Mouse (Mus musculus): ENCODE results near the gene Sms. TPM values are rescaled to one million over a fixed set of nuclear protein-coding genes. Genes with fewer than 3 reads are reported as not detected.

Sms gene
- polyA plus RNA-seq, 1 experiment from 2014 or later: 75.2 TPM

GRCm38 (mm10) chrX:157415212-157415611 lies 76.9 kb downstream of the Sms start, which contains the start of gene Phex:
TSS of gene Phex (minus strand) at chrX:157415312.
- no peaks in the 10 kb centered on the region for H3K36me3 ChIP-seq
- H3K27me3 ChIP-seq (ENCODE audit: low read depth, poor library complexity, severe bottlenecking): peaks cover 23% of the 10 kb centered on the region; the same call in 1 of the 2 replicates
- WGBS: 68% methylated on average over 5 of the region's 5 CpGs
- no peaks in the 10 kb centered on the region for H3K4me1 ChIP-seq
- no peaks in the 10 kb centered on the region for H3K9me3 ChIP-seq (replicated peaks)
- no peak within 1 kb of the TSS for H3K27ac ChIP-seq
- H3K4me3 ChIP-seq: no peak within 1 kb of the TSS
- no peak for DNase-seq (ENCODE audit: low spot score)

- Histone ChIP-seq H3K27me3 (ENCODE audit: low read depth, poor library complexity, severe bottlenecking) (peaks cover 45% of the 10 kb centered on the region), H3K36me3 (no peaks in the 10 kb centered on the region), H3K4me1 (no peaks in the 10 kb centered on the region), H3K4me3 (no peak overlapping the region), H3K27ac (no peak overlapping the region), H3K9me3 (replicated peaks) (no peaks in the 10 kb centered on the region)
- no peak for DNase-seq (ENCODE audit: low spot score)
- 75% methylated on average over 6 of the region's 6 CpGs for WGBS
These were observed 87.2 kb downstream of the Sms start for GRCm38 (mm10) chrX:157404919-157405318.

Other genes starting within 250 kb of the Sms start
- 0.04 and 0.18 TPM in 2 replicates for gene Phex, start 77.0 kb downstream of the Sms start, polyA plus RNA-seq (2016; fragmentation: Nextera tagmentation; extraction: Ambion mirVana)
- gene Yy2, start 76.7 kb upstream of the Sms start, polyA plus RNA-seq (2016; fragmentation: Nextera tagmentation; extraction: Ambion mirVana): 6.0 and 6.7 TPM in 2 replicates
- gene Mbtps2, start 106.4 kb upstream of the Sms start, polyA plus RNA-seq (2016; fragmentation: Nextera tagmentation; extraction: Ambion mirVana): 28.7 and 29.1 TPM in 2 replicates
- gene Smpx, start 206.6 kb upstream of the Sms start, polyA plus RNA-seq (2016; fragmentation: Nextera tagmentation; extraction: Ambion mirVana): 0.26 and 0.48 TPM in 2 replicates